Mouse (Mus musculus): ENCODE data around the gene Gm21440.
"Not testable (repeated sequence)": the region's sequence is repeated elsewhere in the genome, so short reads cannot be mapped to it uniquely, and the experiment has no call there.

Gene Gm21440

GRCm38 (mm10) chrY:13252091-13252490 lies at the start of gene Gm21440, which contains the start of gene Gm21454:
Gm21440 (plus strand) TSS chrY:13252391.
Gm21454 (plus strand) TSS chrY:13252442.
- not testable (repeated sequence) for DNase-seq (ENCODE audit: low read depth)

- not testable (repeated sequence) for DNase-seq (ENCODE audit: low read depth)
Measured at GRCm38 (mm10) chrY:13223828-13224227, 28.4 kb upstream of the Gm21440 start, which contains the start of gene Gm21828. Gm21828 (minus strand) TSS chrY:13223928.
